Mouse (Mus musculus) thymus, adult 2 months (tissue): ENCODE data around the gene 1810009A15Rik. TPM values are rescaled to one million over a fixed set of nuclear protein-coding genes. Genes with fewer than 3 reads are reported as not detected.
A peak's percentile ranks its signal among the peaks of the same experiment; 100 is the strongest.

Source experiments
- DNase-seq: peaks from one replicate; pipeline ENCODE4 v3.0.0; 2021
- H3K27ac ChIP-seq: fragments of 200-500 bp; 2 replicates; pipeline ENCODE4 v1.5.1; 2012; ENCODE audit warnings: low read length, control low read depth; ENCODE audit not compliant: control insufficient read depth, insufficient read depth
- H3K27me3 ChIP-seq: fragments of 200-500 bp; 2 replicates; pipeline ENCODE4 v1.6.1; 2012; ENCODE audit warnings: mild to moderate bottlenecking, low read length, moderate library complexity, mixed read lengths; ENCODE audit not compliant: control insufficient read depth, insufficient read depth
- H3K36me3 ChIP-seq: fragments of 200-500 bp; 2 replicates; pipeline ENCODE4 v1.6.1; 2012; ENCODE audit warnings: mild to moderate bottlenecking, low read length, moderate library complexity; ENCODE audit not compliant: control insufficient read depth, insufficient read depth
- H3K4me1 ChIP-seq: fragments of 200-500 bp; replicated peaks from 2 replicates; pipeline ENCODE4 v1.6.1; 2012; ENCODE audit warnings: low read length; ENCODE audit not compliant: control insufficient read depth, insufficient read depth
- H3K4me3 ChIP-seq: fragments of 200-500 bp; 2 replicates; pipeline ENCODE4 v1.5.1; 2012; ENCODE audit warnings: mild to moderate bottlenecking, low read length, control low read depth, moderate library complexity; ENCODE audit not compliant: control insufficient read depth, insufficient read depth
- CTCF ChIP-seq: fragments of 200-500 bp; IDR thresholded peaks from 2 replicates; pipeline ENCODE4 v1.5.1; 2012; ENCODE audit warnings: mild to moderate bottlenecking, control low read depth, low read length, moderate library complexity, borderline replicate concordance; ENCODE audit not compliant: control insufficient read depth, poor library complexity, insufficient read depth; ENCODE audit errors: extremely low read depth
- POLR2A ChIP-seq: fragments of 200-500 bp; IDR thresholded peaks from 2 replicates; pipeline ENCODE4 v1.6.1; 2012; ENCODE audit warnings: mild to moderate bottlenecking, low read length, control low read depth, moderate library complexity; ENCODE audit not compliant: control insufficient read depth, poor library complexity, insufficient read depth; ENCODE audit errors: extremely low read depth
- WGBS: fragments of 180-500 bp; shearing (Covaris S2); methylation state at CpG from one replicate; pipeline ENCODE4 v1.1.7; 2018; 5-methylcytosine and 5-hydroxymethylcytosine counted together
- polyA plus RNA-seq: library from polyadenylated mRNA; depleted of rRNA; stranded (reverse); fragments of >200 nt; gene quantifications from 2 replicates; pipeline ENCODE4 v1.2.3, GENCODE M21; 2012

The 1810009A15Rik gene
- polyA plus RNA-seq, 1 experiment, result 19.1 TPM

- 96% methylated on average over 6 of the region's 6 CpGs for WGBS
- peaks cover 96% of the 10 kb centered on the region for H3K36me3 ChIP-seq
Observed at GRCm38 (mm10) chr19:8908531-8908930, 19.9 kb downstream of the 1810009A15Rik start.

GRCm38 (mm10) chr19:8911810-8912209, 23.2 kb downstream of the 1810009A15Rik start:
- Histone ChIP-seq H3K27ac (no peak overlapping the region), H3K4me3 (no peak overlapping the region), H3K27me3 (no peaks in the 10 kb centered on the region), H3K36me3 (peaks cover 96% of the 10 kb centered on the region), H3K4me1 (no peaks in the 10 kb centered on the region)
- DNase-seq, result no peak
- WGBS, result 99% methylated on average over 5 of the region's 5 CpGs
- TF ChIP-seq CTCF, result no peak
- TF ChIP-seq POLR2A, result no peak

More at GRCm38 (mm10) chr19:8908531-8908930, 19.9 kb downstream of the 1810009A15Rik start:
- no peak for TF ChIP-seq POLR2A
- TF ChIP-seq CTCF, result no peak
- no peaks in the 10 kb centered on the region for H3K4me1 ChIP-seq
- no peak overlapping the region for H3K27ac ChIP-seq
- DNase-seq, result no peak
- H3K4me3 ChIP-seq, result no peak overlapping the region
- H3K27me3 ChIP-seq, result no peaks in the 10 kb centered on the region

- Histone ChIP-seq H3K27ac (no peak overlapping the region), H3K27me3 (no peaks in the 10 kb centered on the region), H3K4me3 (no peak overlapping the region), H3K36me3 (peaks cover 72% of the 10 kb centered on the region), H3K4me1 (no peaks in the 10 kb centered on the region)
- TF ChIP-seq POLR2A, result no peak
- TF ChIP-seq CTCF, result no peak
- no peak for DNase-seq
- 95% methylated on average over 3 of the region's 3 CpGs for WGBS
Observed at GRCm38 (mm10) chr19:8914212-8914611, 25.6 kb downstream of the 1810009A15Rik start.

- TF ChIP-seq POLR2A, result no peak
- no peak for TF ChIP-seq CTCF
- Histone ChIP-seq H3K4me3 (no peak overlapping the region), H3K27ac (no peak overlapping the region)
Observed at GRCm38 (mm10) chr19:8919000-8919399, 30.3 kb downstream of the 1810009A15Rik start.

GRCm38 (mm10) chr19:8919684-8920072, 31.0 kb downstream of the 1810009A15Rik start:
- H3K36me3 ChIP-seq, result peaks cover 17% of the 10 kb centered on the region
- no peak for DNase-seq
- H3K4me1 ChIP-seq, result peaks cover 5% of the 10 kb centered on the region; the same call in 1 of the 2 replicates
- 79% methylated on average over 6 of the region's 6 CpGs for WGBS
- TF ChIP-seq POLR2A, result no peak
- TF ChIP-seq CTCF, result no peak
- no peak overlapping the region for H3K4me3 ChIP-seq
- H3K27ac ChIP-seq, result peak overlapping the region; percentile 24; the same call in 1 of the 2 replicates
- H3K27me3 ChIP-seq, result no peaks in the 10 kb centered on the region

More at GRCm38 (mm10) chr19:8919000-8919399, 30.3 kb downstream of the 1810009A15Rik start:
- H3K36me3 ChIP-seq, result peaks cover 24% of the 10 kb centered on the region
- H3K4me1 ChIP-seq, result peaks cover 5% of the 10 kb centered on the region; the same call in 1 of the 2 replicates
- WGBS, result 51% methylated on average over 3 of the region's 3 CpGs
- DNase-seq, result no peak
- no peaks in the 10 kb centered on the region for H3K27me3 ChIP-seq

DNA sequence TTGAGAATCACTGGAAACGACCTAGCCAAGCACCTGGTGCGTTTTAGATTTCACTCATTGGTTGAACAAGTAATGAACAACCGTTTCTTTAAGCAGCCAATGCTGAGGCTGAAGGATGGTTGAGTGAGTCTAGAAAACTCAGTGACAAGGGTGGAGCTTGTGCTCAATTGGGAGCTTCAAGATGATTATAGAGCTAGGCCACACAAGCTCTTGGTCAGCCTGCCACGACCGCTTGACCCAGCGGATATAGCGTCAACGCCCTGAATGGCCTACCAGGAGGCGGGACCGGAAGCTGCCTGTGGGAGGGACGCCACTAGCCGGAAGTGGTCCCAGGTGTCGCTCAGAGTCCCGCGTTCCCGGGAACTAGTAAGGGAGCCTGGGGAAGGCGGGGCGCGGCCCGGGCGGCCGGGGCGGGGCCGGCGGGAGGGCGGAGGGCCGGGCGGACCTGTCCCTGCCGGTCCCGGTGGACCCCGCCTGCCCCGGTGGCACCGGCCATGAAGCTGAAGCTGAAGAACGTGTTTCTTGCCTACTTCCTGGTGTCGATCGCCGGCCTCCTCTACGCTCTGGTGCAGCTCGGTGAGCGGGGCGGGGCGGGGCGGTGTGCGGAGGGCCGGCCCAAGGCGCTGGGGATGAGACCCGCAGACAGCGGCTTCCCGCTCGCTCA, 31.6 kb downstream of the 1810009A15Rik start, which contains the start of gene B3gat3:
Gene B3gat3, plus strand, starts transcription at position 302 of the 664 bp plus-strand sequence.
- peaks cover 5% of the 10 kb centered on the region; the same call in 1 of the 2 replicates for H3K4me1 ChIP-seq
- H3K4me3 ChIP-seq, result peak within 1 kb of the TSS; percentile 82
- H3K36me3 ChIP-seq, result peaks cover 12% of the 10 kb centered on the region
- H3K27me3 ChIP-seq, result no peaks in the 10 kb centered on the region
- WGBS, result 1% methylated on average over 49 of the region's 50 CpGs
- peak; percentile 84 for DNase-seq
- TF ChIP-seq CTCF (no peak), POLR2A (no peak)
- peak within 1 kb of the TSS; percentile 53 for H3K27ac ChIP-seq
